Mouse (Mus musculus) ZHBTc4 (cell line): ENCODE measurements around the gene Suclg2.

Experiments
- DNase-seq: peaks from one replicate; pipeline ENCODE4 v3.0.0-alpha.2; 2011; ENCODE audit warnings: low read depth, low spot score

The Suclg2 gene

GRCm38 (mm10) chr6:95700191-95700590 lies 18.4 kb downstream of the Suclg2 start:
- no peak for DNase-seq

- DNase-seq = no peak
Observed at GRCm38 (mm10) chr6:95699326-95699725, 19.3 kb downstream of the Suclg2 start.

- no peak for DNase-seq
Observed at GRCm38 (mm10) chr6:95698536-95699162, 20.0 kb downstream of the Suclg2 start.

GRCm38 (mm10) chr6:95694910-95695309 lies 23.7 kb downstream of the Suclg2 start:
- no peak for DNase-seq

DNA sequence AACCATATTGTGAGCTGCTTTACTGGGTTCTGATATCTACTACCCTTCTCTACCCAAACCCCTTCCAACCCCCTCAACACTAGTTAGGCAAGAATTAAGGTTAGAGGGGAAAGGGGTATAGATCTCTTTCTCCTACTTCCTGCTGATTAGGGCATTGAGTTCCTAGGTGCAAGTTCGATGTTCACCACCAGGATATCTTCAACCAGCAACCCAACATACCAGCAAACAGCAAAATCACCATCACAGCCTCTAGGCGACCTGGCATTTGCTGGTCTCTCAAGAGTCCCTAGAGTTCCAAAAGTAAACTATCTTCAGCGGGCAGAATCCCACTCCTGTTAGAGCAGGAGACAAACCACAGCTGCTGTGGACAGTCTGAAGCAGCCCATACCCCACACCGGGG lies 33.4 kb downstream of the Suclg2 start:
- no peak for DNase-seq

DNA sequence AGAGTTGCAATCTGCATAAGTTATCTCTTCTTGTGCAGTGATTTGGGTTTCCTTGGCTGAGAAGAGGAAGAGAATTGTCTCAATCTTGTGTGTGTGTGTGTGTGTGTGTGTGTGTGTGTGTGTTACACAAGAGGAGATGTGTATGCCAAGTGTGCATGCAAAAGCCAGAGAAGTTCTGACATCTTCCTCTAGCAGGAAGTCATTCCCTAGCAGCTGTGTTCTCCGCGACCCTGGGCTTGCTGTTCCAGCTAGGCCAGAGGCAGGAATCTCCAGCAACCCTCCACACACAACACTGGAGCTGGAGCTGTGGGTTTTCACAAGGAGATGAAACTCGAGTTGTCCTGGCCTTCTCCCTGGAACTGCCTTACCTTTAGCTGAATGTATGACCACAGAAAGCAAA lies 38.9 kb downstream of the Suclg2 start:
- DNase-seq = no peak

- no peak for DNase-seq
Observed at GRCm38 (mm10) chr6:95679261-95679660, 39.3 kb downstream of the Suclg2 start.

GRCm38 (mm10) chr6:95676951-95677350 lies 41.6 kb downstream of the Suclg2 start:
- DNase-seq = no peak

DNA sequence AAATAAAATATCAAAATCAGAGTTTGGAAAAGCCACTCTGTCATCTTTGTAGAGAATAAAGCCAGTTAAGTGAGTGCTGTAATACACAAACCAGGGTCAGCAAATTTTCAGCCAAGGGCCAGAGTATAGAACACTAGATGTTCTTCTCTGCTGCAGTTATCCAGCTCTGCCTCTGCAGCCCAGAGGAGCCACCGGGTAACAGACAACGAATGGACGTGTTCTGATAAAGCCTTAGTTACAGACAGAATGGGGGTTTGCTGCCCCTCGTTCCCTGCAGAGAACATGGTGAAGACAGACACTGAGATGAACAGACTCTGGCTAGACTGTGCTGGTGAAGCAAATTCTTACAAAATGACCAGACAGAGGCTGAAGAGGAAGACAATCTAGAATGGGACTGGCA lies 42.2 kb downstream of the Suclg2 start:
- DNase-seq = no peak

GRCm38 (mm10) chr6:95675059-95675705 lies 43.4 kb downstream of the Suclg2 start:
- DNase-seq = no peak

- no peak for DNase-seq
Observed at GRCm38 (mm10) chr6:95674651-95675050, 43.9 kb downstream of the Suclg2 start.

GRCm38 (mm10) chr6:95669335-95669729 lies 49.3 kb downstream of the Suclg2 start:
- DNase-seq = peak; percentile 76

DNA sequence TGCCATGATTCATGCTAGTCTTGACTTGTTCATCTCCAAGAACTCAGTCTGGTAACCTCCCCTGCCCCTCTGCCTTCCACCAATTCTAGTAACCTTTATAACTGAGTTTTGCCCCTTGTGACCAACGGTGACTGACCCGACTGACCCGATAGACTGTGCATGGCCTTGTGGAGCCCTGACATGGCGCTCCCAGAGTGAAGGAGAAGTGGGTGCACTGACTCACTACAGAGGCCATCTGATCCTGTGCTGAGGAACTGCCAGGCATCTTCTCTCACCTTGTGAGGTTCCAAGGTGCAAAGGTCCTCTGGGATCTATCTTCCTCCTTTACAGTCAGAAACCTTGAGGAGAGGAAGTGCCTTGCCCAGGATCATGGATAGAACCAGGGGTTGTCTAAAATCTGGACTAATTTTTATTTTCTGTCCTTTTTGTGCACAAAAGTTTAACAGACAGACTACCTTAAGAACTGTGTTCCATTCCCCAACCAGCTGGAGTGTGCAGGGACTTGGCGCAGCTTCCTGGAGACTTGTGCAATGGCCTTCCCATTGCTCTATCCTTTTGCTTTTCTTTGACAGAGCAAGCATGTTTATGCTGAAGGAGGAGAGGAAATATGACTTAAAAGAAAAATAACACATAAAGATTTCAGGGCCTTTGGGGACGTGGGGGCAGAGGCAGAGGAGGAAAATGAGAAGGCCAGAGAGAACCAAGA lies 49.8 kb downstream of the Suclg2 start:
- no peak for DNase-seq

DNA sequence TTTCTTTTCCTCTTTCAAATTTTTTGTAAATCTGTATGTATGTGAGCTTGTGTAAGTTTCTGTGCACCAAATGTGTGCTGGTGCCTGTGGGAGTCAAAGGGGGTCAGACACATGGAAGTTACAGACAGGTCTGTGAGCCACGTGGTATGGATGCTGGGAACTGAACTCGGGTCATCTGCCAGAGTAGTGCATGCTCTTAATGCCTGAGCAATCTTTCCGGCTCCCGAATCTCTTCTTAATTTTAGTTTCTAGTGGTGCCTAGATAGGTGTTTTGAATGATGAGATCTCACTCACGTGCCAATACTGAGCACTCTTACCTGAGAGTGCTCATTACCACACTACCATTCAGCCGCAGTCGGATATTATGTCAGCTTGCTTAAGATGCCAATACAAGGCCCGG lies 60.9 kb downstream of the Suclg2 start:
- peak; percentile 76 for DNase-seq

DNA sequence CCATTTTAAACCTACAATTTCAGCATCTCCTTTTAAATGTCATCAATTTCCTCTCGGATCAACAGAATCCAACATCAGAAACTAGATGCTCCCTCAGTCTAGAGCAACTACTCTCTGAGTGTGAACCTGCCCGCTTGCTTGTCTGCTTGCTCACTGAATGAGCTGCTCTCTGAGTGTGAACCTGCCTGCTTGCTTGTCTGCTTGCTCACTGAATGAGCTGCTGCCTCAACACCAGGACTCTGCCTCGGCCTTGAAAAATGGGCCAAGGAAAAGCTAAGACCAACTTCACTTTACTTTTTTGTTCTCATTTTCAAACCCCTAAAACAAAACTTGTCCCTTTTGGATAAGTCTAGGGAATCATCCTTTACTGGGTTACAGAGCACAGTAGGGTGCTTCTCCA lies 64.9 kb downstream of the Suclg2 start:
- DNase-seq = no peak

- DNase-seq = no peak
Observed at GRCm38 (mm10) chr6:95652774-95653173, 65.8 kb downstream of the Suclg2 start.

DNA sequence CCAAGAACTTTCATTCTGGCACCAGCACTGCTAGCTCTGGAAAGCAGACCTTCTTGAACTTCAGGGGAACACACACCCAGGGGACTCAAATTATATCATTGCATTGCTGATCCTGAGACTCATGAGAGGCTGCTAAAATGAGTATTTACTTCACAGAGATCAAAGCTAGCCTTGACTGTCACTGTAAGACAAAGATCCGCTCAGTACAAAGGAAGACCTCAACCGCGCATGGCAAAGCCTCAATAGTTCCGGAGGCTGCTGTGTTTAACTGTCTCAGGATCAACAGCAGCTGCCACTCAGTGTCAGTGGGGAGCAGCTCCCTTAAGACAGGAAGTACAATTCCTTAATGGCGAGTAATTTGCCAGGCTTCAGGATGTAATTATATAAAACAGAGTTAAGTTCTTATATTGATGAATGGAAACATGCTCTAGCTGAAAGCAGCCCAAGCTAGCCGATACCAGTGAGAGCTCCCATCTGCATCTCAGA lies 67.2 kb downstream of the Suclg2 start:
- DNase-seq = peak; percentile 22

DNA sequence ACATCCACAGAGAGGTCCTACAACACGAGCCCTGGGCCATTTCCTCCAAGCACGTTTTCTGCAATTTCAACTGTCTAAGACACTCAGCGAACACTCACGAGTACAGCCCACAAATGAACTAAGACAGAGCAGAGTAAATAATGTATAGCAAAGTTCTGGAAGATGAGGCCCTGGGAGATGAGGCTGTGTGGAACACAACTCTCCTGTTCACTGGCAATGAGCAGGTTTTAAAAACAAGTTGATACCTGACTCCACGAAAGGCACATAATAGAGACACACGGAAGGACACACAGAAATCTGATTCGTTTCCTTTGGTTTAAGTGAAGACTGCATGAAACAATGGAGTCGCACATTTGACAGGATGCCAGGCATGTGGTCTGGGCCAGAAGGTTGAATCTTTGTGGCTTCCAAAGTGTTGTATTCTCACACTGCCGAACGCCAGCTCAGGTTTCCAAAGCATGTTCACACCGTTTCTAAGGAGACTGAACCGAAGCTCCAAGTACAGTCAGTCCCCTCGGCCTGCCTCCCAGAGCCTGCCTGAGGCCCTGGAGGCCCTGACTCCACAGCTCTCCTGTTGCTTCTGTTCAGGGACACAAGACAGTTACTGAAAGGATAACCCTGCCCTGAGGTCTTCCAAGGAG lies 68.4 kb downstream of the Suclg2 start:
- peak; percentile 7 for DNase-seq

DNA sequence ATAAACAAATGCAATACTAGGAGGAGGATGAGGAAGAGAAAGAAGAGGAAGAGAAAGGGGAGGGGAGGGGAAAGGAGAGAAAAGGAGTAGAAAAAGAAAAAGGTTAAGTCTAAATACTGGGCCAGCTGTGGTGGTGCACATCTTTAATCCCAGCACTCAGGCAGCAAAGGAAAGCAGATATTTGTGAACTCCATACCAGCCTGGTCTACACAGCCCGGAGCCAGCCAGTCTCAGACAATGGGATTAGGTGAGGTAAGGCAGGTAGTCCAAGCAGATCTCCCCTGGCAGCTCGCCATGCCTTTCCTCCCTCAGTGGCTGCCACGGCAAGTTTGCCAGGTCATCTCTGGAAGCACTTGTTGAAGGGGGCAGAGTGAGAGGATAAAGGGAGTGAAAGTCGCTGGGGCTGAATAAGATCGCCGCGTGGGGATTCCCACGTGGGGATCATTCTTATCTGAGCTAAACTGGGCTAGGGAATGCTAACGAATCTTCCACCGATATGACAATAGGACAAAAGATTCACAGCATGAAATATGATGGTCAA lies 69.4 kb downstream of the Suclg2 start:
- no peak for DNase-seq

- DNase-seq = peak; percentile 53
Observed at GRCm38 (mm10) chr6:95637416-95637815, 81.2 kb downstream of the Suclg2 start.

GRCm38 (mm10) chr6:95635411-95635810 lies 83.2 kb downstream of the Suclg2 start:
- DNase-seq = no peak

DNA sequence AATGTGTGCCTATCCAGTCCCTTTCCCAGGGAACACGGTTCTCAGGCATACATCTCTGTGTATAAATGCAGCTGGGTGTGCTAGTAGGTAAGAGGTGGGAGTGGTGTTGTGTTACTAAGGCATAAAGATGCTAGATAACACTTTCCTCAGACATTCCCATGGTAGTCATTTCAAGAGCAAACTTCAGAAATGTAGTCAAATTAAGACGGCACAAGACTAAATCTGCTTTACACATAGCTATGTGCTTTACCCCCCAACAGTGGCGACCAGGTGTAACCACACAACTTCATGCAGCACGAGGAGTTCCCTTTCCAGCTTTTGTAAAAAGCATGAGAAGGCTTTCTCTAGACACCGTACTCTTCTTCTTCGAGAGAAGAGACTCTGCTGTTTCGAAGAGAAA lies 89.5 kb downstream of the Suclg2 start:
- DNase-seq = no peak
